ENCODE assay signal across 7 mouse cellular contexts in the genomic region with DNA sequence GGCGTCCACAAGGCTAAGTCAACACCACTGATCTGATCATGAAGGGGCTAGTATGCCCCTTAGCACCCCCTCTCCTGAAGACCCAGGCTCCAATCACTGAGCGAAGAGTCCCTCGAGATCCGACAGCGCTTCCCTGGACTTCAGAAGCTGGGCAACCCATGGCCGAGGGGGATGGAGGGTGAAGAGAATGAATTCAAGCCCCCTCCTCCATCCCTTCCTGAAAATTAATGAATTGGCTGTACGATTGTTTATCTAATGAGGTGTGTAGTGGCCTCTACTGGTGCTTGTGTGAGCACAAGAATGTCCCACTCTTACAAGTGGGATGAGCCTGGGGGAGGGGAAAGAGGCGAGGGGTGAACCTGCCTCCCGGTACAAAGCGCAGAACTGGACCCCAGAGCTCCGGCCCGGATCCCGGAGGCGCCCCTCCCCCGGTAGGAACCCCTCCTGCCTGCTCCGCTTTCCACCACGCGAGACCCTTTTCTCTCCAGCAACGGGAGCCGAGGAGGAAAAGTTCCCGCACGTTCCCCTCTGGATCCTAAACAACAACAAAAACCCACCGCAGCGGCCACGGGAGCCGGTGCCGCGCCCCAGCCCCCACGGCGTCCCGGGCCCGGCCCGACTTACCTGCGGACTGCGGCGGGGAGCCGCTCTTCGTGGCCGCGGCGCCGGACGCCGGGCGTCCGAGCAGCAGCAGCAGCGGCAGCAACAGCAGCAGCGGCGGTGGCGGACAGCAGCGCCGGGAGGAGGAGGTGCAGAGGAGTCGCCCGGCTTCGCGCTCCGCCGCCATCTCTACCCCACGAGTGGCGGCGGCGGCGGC. TPM values are rescaled to one million over a fixed set of nuclear protein-coding genes. Genes with fewer than 3 reads are reported as not detected.
A peak's percentile ranks its signal among the peaks of the same experiment; 100 is the strongest.
DNase-seq lines count a peak whose midpoint lies in the region; ATAC-seq lines count a peak whose summit lies in the region.

No protein-coding gene starts in this region.

- H3K9ac ChIP-seq in hindbrain, embryonic 16.5 days (ENCODE audit: low read depth, low read length), result peak overlapping the region; percentile 96

- WGBS in hindbrain, embryonic 16.5 days, result under 1% methylated on average over 63 of the region's 63 CpGs

- H3K4me1 ChIP-seq in hindbrain, embryonic 16.5 days (ENCODE audit: control insufficient read depth, insufficient read depth, low read depth, low read length), result peaks cover 23% of the 10 kb centered on the region

- H3K27ac ChIP-seq in hindbrain, embryonic 16.5 days (ENCODE audit: low read depth, low read length), result peak overlapping the region; percentile 100

- peak; percentile 72 for DNase-seq in ZHBTc4 (ENCODE audit: low read depth, low spot score)
- peak; percentile 71 for DNase-seq in cerebellum, adult 9-10 months
- peak; percentile 15 to 34 for DNase-seq in frontal cortex, postnatal 25 days (ENCODE audit: low spot score in 2 of 2)
- peak; percentile 23 to 73 for DNase-seq in left cerebral cortex, postnatal 10 days (ENCODE audit: extremely low spot score in 1 of 2, low spot score in 2 of 2)
- peak; percentile 24 for DNase-seq in skeletal muscle tissue, adult 2 months (ENCODE audit: low read depth, low spot score)

- intact Hi-C loops in left cerebral cortex, postnatal 10 days (cut with DNase I), result loop anchor here (10.0 kb wide), 1 partner anchor 99 kb away; no protein-coding TSS in a partner anchor

- no peaks in the 10 kb centered on the region for H3K9me3 ChIP-seq in hindbrain, embryonic 16.5 days (ENCODE audit: control insufficient read depth, low read length)

- ATAC-seq in hindbrain, embryonic 16.5 days, result peak; percentile 34
- ATAC-seq in megakaryocyte progenitor cell, adult 5-6 weeks (replicated peaks; ENCODE audit: poor library complexity), result 0 out of 2 replicates have a peak, but pooled peaks have one; percentile 6

- no peaks in the 10 kb centered on the region for H3K27me3 ChIP-seq in hindbrain, embryonic 16.5 days (replicated peaks; ENCODE audit: control insufficient read depth, insufficient read depth, low read length)

- H3K4me2 ChIP-seq in hindbrain, embryonic 16.5 days (ENCODE audit: low read length), result peak overlapping the region; percentile 67

- peak overlapping the region; percentile 96 for H3K4me3 ChIP-seq in hindbrain, embryonic 16.5 days (ENCODE audit: low read length)

- no peaks in the 10 kb centered on the region for H3K36me3 ChIP-seq in hindbrain, embryonic 16.5 days (ENCODE audit: control insufficient read depth, insufficient read depth, low read length)

RNA-seq across cellular contexts. Expression of gene Neo1, which starts 0.7 kb away (rescaled TPM):
- polyA plus RNA-seq in hindbrain, embryonic 16.5 days (2015; fragmentation: Nextera tagmentation; extraction: Ambion mirVana), result 40.9 and 51.1 TPM in 2 replicates
- 100 to 1,000 TPM; 176 to 196 TPM for total RNA-seq in left cerebral cortex, postnatal 10 days (2021)
- total RNA-seq in megakaryocyte progenitor cell, adult 5-6 weeks (2015), result 1.0 TPM in 1 of 2 replicates, not detected in the other
- not detected in 2 replicates for total RNA-seq in megakaryocyte progenitor cell, adult 5-6 weeks (2017)

Comparison
In these comparisons a context has a peak if more than half of its experiments do, and no peak if none do; other contexts are left out.
1. Peak in every context shown above with its lines: DNase-seq, ATAC-seq, H3K4me3 ChIP-seq and H3K27ac ChIP-seq.
2. RNA of gene Neo1, which starts 0.7 kb away (total RNA-seq): 176 to 196 TPM in left cerebral cortex, postnatal 10 days; 1.0 TPM in megakaryocyte progenitor cell, adult 5-6 weeks; every median in the first group is over 10 times any median in the second.